Mouse (Mus musculus) adrenal gland (tissue): ENCODE results near the gene Olfr1022.

Experiments used
- intact Hi-C: fragments of 180-260 bp; cut with DNase I; formaldehyde crosslinking; loops from one replicate; pipeline ENCODE4 v1.15.1; 2025
- long read RNA-seq, 2 experiments: library from polyadenylated mRNA; unstranded; transcript quantifications; one replicate each; pipeline ENCODE4 v2.0.0; 2020; ENCODE audit warnings: borderline replicate concordance in 1 of 2; ENCODE audit not compliant: insufficient replicate concordance in 1 of 2

Olfr1022 gene
- long read RNA-seq, experiment 1, result 0 reads
- long read RNA-seq, experiment 2, result 0 reads

DNA sequence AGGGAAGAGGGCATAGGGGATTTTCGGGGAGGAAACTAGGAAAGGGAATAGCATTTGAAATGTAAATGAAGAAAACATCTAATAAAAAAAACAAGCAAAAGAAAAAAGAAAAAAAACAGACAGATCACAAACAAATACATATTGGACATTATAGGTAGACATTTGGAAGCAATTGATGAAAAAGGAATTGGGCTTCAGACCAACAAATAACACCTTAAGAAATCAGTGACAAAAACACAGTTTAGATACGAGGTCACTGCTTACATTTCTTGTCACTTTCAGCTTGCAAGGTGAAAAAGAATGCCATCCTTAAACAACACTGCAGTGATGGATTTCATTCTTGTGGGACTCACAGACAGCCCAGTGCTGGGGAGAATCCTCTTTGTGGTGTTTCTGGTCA, at the start of gene Olfr1022:
Gene Olfr1022, plus strand, starts transcription at position 301 of the 400 bp plus-strand sequence.
- intact Hi-C loops, result no loop called here

GRCm38 (mm10) chr2:85845383-85845782, 23.0 kb upstream of the Olfr1022 start, which contains the start of gene Olfr1019:
TSS of gene Olfr1019 (minus strand) at chr2:85845483.
- intact Hi-C loops, result no loop called here

- intact Hi-C loops, result no loop called here
Measured at GRCm38 (mm10) chr2:85846730-85847129, 21.7 kb upstream of the Olfr1022 start, which contains the start of gene Olfr1020. TSS of gene Olfr1020 (plus strand) at chr2:85847030.

DNA sequence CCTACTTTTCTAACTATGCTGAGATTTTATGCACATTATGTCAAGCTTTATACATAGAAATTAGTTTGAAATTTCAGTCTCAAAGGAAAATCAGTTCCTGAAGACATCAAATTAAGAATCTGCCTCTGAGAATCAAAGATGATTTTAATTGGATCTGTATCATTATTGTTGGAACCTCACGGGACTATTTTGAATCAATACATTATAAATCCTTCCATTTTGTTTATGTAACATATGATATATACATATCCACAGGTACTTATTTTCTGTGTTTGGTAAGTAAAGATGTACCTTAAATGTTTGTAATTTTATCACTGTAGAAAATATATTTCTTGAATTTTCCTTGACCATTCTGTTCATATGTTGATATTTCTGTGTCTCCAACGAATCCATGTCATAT, 16.9 kb downstream of the Olfr1022 start, which contains the start of gene Olfr1023:
Gene Olfr1023, plus strand, starts transcription at position 301 of the 400 bp plus-strand sequence.
- intact Hi-C loops, result no loop called here

GRCm38 (mm10) chr2:85904952-85905351, 36.6 kb downstream of the Olfr1022 start, which contains the start of gene Olfr1024:
TSS of gene Olfr1024 (minus strand) at chr2:85905052.
- intact Hi-C loops, result no loop called here

DNA sequence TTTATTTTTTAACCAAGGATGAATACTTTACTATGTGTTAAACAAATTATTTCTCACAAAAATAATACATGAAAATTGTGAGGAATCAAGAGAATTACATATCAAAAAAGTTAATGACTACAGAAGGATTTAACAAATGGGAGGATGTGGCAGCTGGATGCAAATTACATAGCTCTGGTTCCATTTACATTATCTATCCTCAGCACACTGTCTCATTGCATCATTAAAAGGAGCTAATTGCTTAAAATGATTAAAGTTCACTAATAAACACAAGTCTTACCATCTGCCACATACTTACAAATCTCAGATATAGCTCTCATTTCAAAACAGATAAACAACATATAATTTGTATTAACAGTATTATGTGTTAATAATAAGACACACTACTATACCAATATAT, 44.8 kb downstream of the Olfr1022 start:
- intact Hi-C loops, result no loop called here

GRCm38 (mm10) chr2:85914893-85915292, 46.5 kb downstream of the Olfr1022 start, which contains the start of gene Olfr1025-ps1:
TSS of gene Olfr1025-ps1 (plus strand) at chr2:85915193.
- intact Hi-C loops, result no loop called here
